Mouse (Mus musculus) heart, adult 2 months (tissue): Measurements from ENCODE around the gene Muc5b. TPM values are rescaled to one million over a fixed set of nuclear protein-coding genes. Genes with fewer than 3 reads are reported as not detected.

Source experiments
- DNase-seq, 2 experiments: peaks; one replicate each; pipeline ENCODE4 v3.0.0; 2021
- H3K27ac ChIP-seq: fragments of 200-600 bp; 2 replicates; pipeline ENCODE4 v1.8.1; 2022
- H3K27me3 ChIP-seq: fragments of 200-500 bp; 2 replicates; pipeline ENCODE4 v1.6.1; 2012; ENCODE audit warnings: mild to moderate bottlenecking, low read length, inconsistent platforms, mixed read lengths; ENCODE audit not compliant: control insufficient read depth, insufficient read depth
- H3K36me3 ChIP-seq: fragments of 200-500 bp; 2 replicates; pipeline ENCODE4 v1.6.1; 2012; ENCODE audit warnings: low read length, inconsistent platforms; ENCODE audit not compliant: control insufficient read depth, insufficient read depth
- H3K4me1 ChIP-seq: fragments of 200-500 bp; 2 replicates; pipeline ENCODE4 v1.6.1; 2011; ENCODE audit warnings: low read length; ENCODE audit not compliant: control insufficient read depth, insufficient read depth
- H3K4me3 ChIP-seq: fragments of 200-600 bp; 2 replicates; pipeline ENCODE4 v1.8.1; 2022
- H3K79me2 ChIP-seq: fragments of 200-500 bp; replicated peaks from 2 replicates; pipeline ENCODE4 v1.6.1; 2012; ENCODE audit warnings: mild to moderate bottlenecking, inconsistent platforms, low read length, moderate library complexity, mixed read lengths; ENCODE audit not compliant: control insufficient read depth, insufficient read depth
- H3K9ac ChIP-seq: fragments of 200-500 bp; 2 replicates; pipeline ENCODE4 v1.6.1; 2012; ENCODE audit warnings: low read depth, mild to moderate bottlenecking, control low read depth, inconsistent platforms, low read length, mixed read lengths
- CTCF ChIP-seq: fragments of 200-600 bp; IDR thresholded peaks from 2 replicates; pipeline ENCODE4 v1.8.1; 2022; ENCODE audit warnings: antibody characterized with exemption, mild to moderate bottlenecking, moderate library complexity
- EP300 ChIP-seq: fragments of 200-500 bp; IDR thresholded peaks from 2 replicates; pipeline ENCODE4 v1.6.1; 2011; ENCODE audit warnings: low read depth, low read length, control low read depth; ENCODE audit not compliant: insufficient read depth
- POLR2A ChIP-seq: fragments of 200-500 bp; IDR thresholded peaks from 2 replicates; pipeline ENCODE4 v1.6.1; 2011; ENCODE audit warnings: mild to moderate bottlenecking, low read depth, low read length, control low read depth; ENCODE audit not compliant: insufficient read depth
- WGBS: fragments of 180-500 bp; shearing (Covaris S2); methylation state at CpG from one replicate; pipeline ENCODE4 v1.1.7; 2018; 5-methylcytosine and 5-hydroxymethylcytosine counted together
- intact Hi-C: fragments of 180-260 bp; cut with DNase I; formaldehyde crosslinking; loops from one replicate; pipeline ENCODE4 v1.15.1; 2025
- polyA plus RNA-seq: library from polyadenylated mRNA; depleted of rRNA; stranded (reverse); fragments of >200 nt; gene quantifications from 2 replicates; pipeline ENCODE4 v1.2.3, GENCODE M21; 2012
- total RNA-seq, 2 experiments: library from RNA; stranded (reverse); gene quantifications; 2 replicates each; pipeline ENCODE4 v1.2.3; 2021

The Muc5b gene
- total and polyA plus RNA-seq, 3 experiments = 4.9 TPM; not detected in 2

DNA sequence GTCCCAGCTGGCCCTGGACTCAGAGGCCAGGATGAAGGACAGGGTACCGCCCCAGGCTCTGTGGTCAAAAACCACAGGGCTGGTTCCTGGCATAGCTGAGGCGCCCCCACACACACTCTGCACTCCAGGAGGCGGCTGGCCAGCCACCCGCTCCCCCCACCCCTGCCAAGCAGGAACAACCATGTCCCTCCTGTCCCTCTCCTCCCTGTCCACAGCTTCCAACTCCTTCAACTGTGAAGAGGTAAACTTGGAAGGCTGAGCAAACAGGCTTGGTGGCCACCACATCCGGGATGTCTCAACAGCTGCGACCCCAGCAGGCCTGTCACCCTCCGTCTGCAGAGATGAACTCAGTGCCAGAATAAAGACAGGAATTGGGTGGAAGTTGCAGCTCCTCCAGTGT, 2.9 kb upstream of the Muc5b start:
- no peak for TF ChIP-seq CTCF
- no peak for TF ChIP-seq EP300
- TF ChIP-seq POLR2A = no peak
- WGBS = 69% methylated on average over 7 of the region's 7 CpGs
- no peak overlapping the region for H3K27ac ChIP-seq

DNA sequence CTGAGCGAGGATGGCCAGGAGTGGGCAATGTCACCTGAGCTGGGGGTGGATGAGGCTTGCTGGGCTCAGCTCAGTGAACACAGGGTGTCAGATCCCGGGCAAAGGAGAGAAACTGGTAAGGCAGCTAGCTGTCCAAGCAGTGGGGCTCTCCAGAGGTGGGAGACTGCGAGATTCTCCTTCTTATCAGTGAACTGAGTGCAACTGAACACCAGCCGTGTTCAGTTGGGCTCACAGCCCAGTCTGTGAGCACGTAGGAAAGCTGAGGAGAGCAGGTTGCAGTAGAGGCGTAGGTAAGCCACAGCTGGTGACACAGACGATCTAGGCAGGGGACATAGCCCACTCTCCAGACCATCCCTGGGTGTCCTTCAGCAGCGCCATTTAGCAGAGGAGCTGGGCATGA, 2.4 kb upstream of the Muc5b start:
- intact Hi-C loops = no loop called here
- TF ChIP-seq CTCF = no peak
- no peak for TF ChIP-seq POLR2A
- TF ChIP-seq EP300 = no peak
- peaks cover 2% of the 10 kb centered on the region; the same call in 1 of the 2 replicates for H3K4me1 ChIP-seq
- peak in 1 of 2 experiments; percentile 7 for DNase-seq
- no peak overlapping the region for H3K27ac ChIP-seq
- H3K79me2 ChIP-seq = no peaks in the 10 kb centered on the region
- H3K36me3 ChIP-seq = no peaks in the 10 kb centered on the region
- no peak overlapping the region for H3K9ac ChIP-seq
- no peak overlapping the region for H3K4me3 ChIP-seq
- 43% methylated on average over 8 of the region's 8 CpGs for WGBS
- H3K27me3 ChIP-seq = no peaks in the 10 kb centered on the region

More for the DNA sequence above, 2.9 kb upstream of the Muc5b start:
- Histone ChIP-seq H3K4me3 (no peak overlapping the region), H3K4me1 (peaks cover 2% of the 10 kb centered on the region; the same call in 1 of the 2 replicates), H3K79me2 (no peaks in the 10 kb centered on the region), H3K27me3 (no peaks in the 10 kb centered on the region), H3K36me3 (no peaks in the 10 kb centered on the region), H3K9ac (no peak overlapping the region)
- no peak for DNase-seq
- intact Hi-C loops = no loop called here

DNA sequence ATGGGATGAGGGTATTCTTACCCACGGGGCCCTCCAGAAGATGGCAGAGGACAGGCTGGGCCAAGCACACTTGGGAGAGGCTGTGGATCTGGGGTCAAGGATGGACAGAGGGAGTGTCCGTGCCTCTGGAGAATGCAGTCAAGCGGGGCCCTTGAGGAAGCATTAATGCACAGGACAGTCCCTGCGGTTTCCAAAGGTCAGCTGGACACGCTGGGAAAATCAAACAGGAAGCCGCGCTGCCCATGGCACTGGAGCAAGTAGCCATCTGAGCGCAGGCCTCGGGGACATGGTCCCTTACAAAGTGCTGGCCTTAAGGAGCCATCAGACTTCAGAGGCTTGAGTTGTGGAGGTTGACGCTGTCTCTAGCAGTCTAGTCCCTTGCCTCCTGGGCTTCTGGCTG, 1.5 kb downstream of the Muc5b start:
- intact Hi-C loops = no loop called here
- DNase-seq = no peak
- WGBS = 71% methylated on average over 10 of the region's 10 CpGs
- Histone ChIP-seq H3K79me2 (no peaks in the 10 kb centered on the region), H3K27ac (no peak overlapping the region), H3K9ac (no peak overlapping the region), H3K4me3 (no peak overlapping the region), H3K27me3 (no peaks in the 10 kb centered on the region), H3K4me1 (peaks cover 2% of the 10 kb centered on the region; the same call in 1 of the 2 replicates), H3K36me3 (no peaks in the 10 kb centered on the region)
- TF ChIP-seq CTCF (no peak), POLR2A (no peak), EP300 (no peak)

DNA sequence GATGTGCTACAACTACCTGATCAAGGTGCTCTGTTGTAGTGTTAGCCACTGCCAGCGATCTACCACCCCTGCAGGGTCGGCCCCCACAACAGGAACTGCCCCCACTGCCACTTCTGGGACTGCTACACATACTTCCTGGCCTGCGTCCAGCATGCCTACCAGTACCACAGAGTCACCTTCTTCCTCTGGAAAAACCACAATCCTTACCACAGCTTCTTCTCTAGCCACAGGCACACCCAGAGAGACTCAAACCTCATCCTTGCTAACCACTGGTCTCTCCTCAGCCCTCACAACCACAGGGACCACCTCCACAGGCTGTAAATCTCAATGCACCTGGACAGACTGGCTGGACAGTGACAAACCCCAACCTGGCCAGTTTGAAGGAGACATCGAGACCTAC, 22.2 kb downstream of the Muc5b start:
- no peak overlapping the region for H3K27ac ChIP-seq
- H3K27me3 ChIP-seq = no peaks in the 10 kb centered on the region
- H3K4me3 ChIP-seq = no peak overlapping the region
- 54% methylated on average over 4 of the region's 4 CpGs for WGBS
- H3K9ac ChIP-seq = no peak overlapping the region
- H3K36me3 ChIP-seq = no peaks in the 10 kb centered on the region
- intact Hi-C loops = no loop called here
- no peak for TF ChIP-seq EP300
- TF ChIP-seq POLR2A = no peak
- no peak for DNase-seq
- no peaks in the 10 kb centered on the region for H3K4me1 ChIP-seq
- H3K79me2 ChIP-seq = no peaks in the 10 kb centered on the region

DNA sequence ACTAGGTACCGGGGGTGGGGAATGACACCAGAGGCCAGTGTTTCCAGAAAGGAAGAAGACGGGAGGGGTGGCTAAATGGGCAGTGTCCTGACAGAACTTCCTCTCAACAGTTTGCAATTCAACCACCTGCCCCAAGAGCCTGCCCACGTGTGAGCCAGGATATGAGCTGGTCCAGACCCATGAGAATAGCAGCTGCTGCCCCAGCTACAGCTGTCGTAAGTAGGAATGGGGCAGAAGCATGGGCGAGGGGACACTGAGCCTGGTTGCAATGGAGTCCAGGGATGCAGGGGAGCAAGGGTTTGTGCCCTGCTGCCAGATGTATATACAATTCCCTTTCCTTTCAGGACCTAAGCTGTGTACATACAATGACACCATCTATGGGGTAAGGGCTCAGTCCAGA, 30.8 kb downstream of the Muc5b start:
- WGBS = 57% methylated on average over 5 of the region's 5 CpGs
- H3K36me3 ChIP-seq = no peaks in the 10 kb centered on the region
- H3K79me2 ChIP-seq = no peaks in the 10 kb centered on the region
- H3K27ac ChIP-seq = no peak overlapping the region
- no peak overlapping the region for H3K4me3 ChIP-seq
- TF ChIP-seq CTCF = no peak
- no peak for TF ChIP-seq EP300
- TF ChIP-seq POLR2A = no peak
- H3K9ac ChIP-seq = no peak overlapping the region
- DNase-seq = no peak
- H3K4me1 ChIP-seq = no peaks in the 10 kb centered on the region
- intact Hi-C loops = no loop called here
- H3K27me3 ChIP-seq = no peaks in the 10 kb centered on the region

DNA sequence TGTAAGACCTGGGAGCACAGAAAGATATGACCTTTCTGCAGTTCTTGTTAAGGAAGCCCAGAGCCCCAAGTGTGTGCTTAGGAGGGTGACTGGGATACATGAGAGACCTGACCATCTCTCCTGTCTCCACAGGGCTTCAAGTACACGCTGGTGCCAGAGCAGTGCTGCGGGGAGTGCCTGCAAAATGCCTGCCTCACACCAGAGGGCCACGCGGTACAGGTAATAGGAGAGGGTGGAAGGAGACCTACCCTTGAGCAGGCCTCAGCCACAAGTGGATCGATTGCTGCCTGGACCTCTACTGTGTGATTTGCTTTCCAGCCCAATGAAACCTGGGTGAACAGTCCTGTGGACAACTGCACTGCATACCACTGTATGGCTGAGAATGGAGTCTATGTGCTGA, 31.7 kb downstream of the Muc5b start:
- 73% methylated on average over 5 of the region's 5 CpGs for WGBS
- Histone ChIP-seq H3K9ac (no peak overlapping the region), H3K27me3 (no peaks in the 10 kb centered on the region), H3K4me3 (no peak overlapping the region), H3K4me1 (no peaks in the 10 kb centered on the region), H3K27ac (no peak overlapping the region), H3K79me2 (no peaks in the 10 kb centered on the region), H3K36me3 (no peaks in the 10 kb centered on the region)
- DNase-seq = no peak
- TF ChIP-seq CTCF (peak; percentile 37), EP300 (no peak)
- intact Hi-C loops = no loop called here
